Mouse (Mus musculus) liver, adult 2 months (tissue): ENCODE results near the gene Gm973.

Experiments
- CTCF ChIP-seq: fragments of 200-500 bp; IDR thresholded peaks from 2 replicates; pipeline ENCODE4 v1.5.1; 2011; ENCODE audit warnings: low read depth, low read length, control low read depth
- POLR2A ChIP-seq: fragments of 200-500 bp; IDR thresholded peaks from 2 replicates; pipeline ENCODE4 v1.6.1; 2011; ENCODE audit warnings: low read length, control low read depth; ENCODE audit not compliant: insufficient read depth; ENCODE audit errors: extremely low read depth

GRCm38 (mm10) chr1:59550227-59550626 lies 34.2 kb downstream of the Gm973 start:
- no peak for TF ChIP-seq POLR2A
- no peak for TF ChIP-seq CTCF
